Mouse (Mus musculus): Measurements from ENCODE around the gene Zdhhc1. TPM values are rescaled to one million over a fixed set of nuclear protein-coding genes. Genes with fewer than 3 reads are reported as not detected.

Zdhhc1 gene
- polyA plus RNA-seq, 1 experiment from 2014 or later: 8.9 TPM

DNA sequence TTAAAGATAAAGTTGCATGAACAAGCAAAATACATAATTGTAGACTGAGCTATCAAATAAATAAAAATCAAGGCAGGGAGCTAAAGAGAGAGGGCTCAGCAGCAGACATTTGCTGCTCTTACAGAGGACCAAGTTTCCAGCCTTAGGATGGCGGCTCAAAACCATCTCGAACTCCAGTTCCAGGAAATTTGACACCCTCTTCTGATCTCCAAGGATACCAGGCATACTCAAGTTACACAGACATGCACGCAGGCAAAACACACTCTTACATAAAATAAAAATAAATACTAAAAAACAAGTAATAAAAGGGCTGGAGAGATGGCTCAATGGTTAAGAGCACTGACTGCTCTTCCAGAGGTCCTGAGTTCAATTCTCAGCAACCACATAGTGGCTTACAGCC is 3.2 kb downstream of the Zdhhc1 start:
- DNase-seq (ENCODE audit: low spot score) (no peak), ATAC-seq (replicated peaks; ENCODE audit: low FRiP score) (no peak)
- Histone ChIP-seq H3K4me2 (no peak overlapping the region), H3K4me3 (ENCODE audit: low read depth, low read length) (no peak overlapping the region), H3K9ac (ENCODE audit: low read depth, low read length) (no peak overlapping the region), H3K27ac (ENCODE audit: low read depth, low read length) (no peak overlapping the region), H3K36me3 (ENCODE audit: control insufficient read depth, insufficient read depth, low read length) (no peaks in the 10 kb centered on the region), H3K27me3 (replicated peaks; ENCODE audit: control insufficient read depth, insufficient read depth, low read length) (no peaks in the 10 kb centered on the region), H3K9me3 (ENCODE audit: control insufficient read depth, low read length) (no peaks in the 10 kb centered on the region), H3K4me1 (replicated peaks; ENCODE audit: control insufficient read depth, insufficient read depth, low read length) (peaks cover 15% of the 10 kb centered on the region)
- WGBS: 52% methylated on average over 3 of the region's 3 CpGs

GRCm38 (mm10) chr8:105489281-105489680 is 7.4 kb downstream of the Zdhhc1 start:
- DNase-seq (ENCODE audit: low spot score) (no peak), ATAC-seq (replicated peaks; ENCODE audit: low FRiP score) (no peak)
- no peaks in the 10 kb centered on the region for H3K36me3 ChIP-seq (ENCODE audit: control insufficient read depth, insufficient read depth, low read length)
- no peak overlapping the region for H3K27ac ChIP-seq (ENCODE audit: low read depth, low read length)
- 53% methylated on average over 1 of the region's 1 CpGs for WGBS
- H3K4me2 ChIP-seq: no peak overlapping the region
- H3K9me3 ChIP-seq (ENCODE audit: control insufficient read depth, low read length): no peaks in the 10 kb centered on the region
- H3K9ac ChIP-seq (ENCODE audit: low read depth, low read length): no peak overlapping the region
- no peak overlapping the region for H3K4me3 ChIP-seq (ENCODE audit: low read depth, low read length)
- no peaks in the 10 kb centered on the region for H3K27me3 ChIP-seq (replicated peaks; ENCODE audit: control insufficient read depth, insufficient read depth, low read length)
- peaks cover 8% of the 10 kb centered on the region; the same call in 1 of the 2 replicates for H3K4me1 ChIP-seq (replicated peaks; ENCODE audit: control insufficient read depth, insufficient read depth, low read length)

DNA sequence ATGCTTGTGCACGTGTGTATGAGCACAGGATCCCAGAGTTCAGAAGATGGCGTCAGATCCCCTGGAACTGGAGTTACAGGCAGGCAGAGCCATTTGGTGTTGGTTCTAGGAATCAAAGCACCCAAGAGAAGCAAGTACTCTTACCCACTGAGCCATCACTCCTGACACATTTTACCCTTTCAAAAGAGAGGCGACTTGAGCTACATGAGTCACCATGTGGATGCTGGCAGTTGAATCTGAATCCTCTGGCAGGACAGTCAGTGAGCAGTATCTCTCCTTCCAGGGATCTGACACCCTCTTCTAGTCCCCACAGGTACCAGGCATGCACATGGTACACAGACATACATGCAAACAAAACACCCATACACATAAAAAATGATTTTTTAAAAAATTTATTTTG is 8.6 kb downstream of the Zdhhc1 start:
- Histone ChIP-seq H3K27ac (ENCODE audit: low read depth, low read length) (no peak overlapping the region), H3K4me2 (no peak overlapping the region), H3K4me1 (replicated peaks; ENCODE audit: control insufficient read depth, insufficient read depth, low read length) (peaks cover 8% of the 10 kb centered on the region; the same call in 1 of the 2 replicates), H3K4me3 (ENCODE audit: low read depth, low read length) (no peak overlapping the region), H3K27me3 (replicated peaks; ENCODE audit: control insufficient read depth, insufficient read depth, low read length) (no peaks in the 10 kb centered on the region), H3K9ac (ENCODE audit: low read depth, low read length) (no peak overlapping the region), H3K9me3 (ENCODE audit: control insufficient read depth, low read length) (no peaks in the 10 kb centered on the region), H3K36me3 (ENCODE audit: control insufficient read depth, insufficient read depth, low read length) (no peaks in the 10 kb centered on the region)
- no peak for DNase-seq (ENCODE audit: low spot score)
- no peak for ATAC-seq (replicated peaks; ENCODE audit: low FRiP score)
- 78% methylated on average over 3 of the region's 3 CpGs for WGBS

GRCm38 (mm10) chr8:105484392-105484791 is 12.3 kb downstream of the Zdhhc1 start:
- 41% methylated on average over 2 of the region's 2 CpGs for WGBS
- Histone ChIP-seq H3K9ac (ENCODE audit: low read depth, low read length) (no peak overlapping the region), H3K27me3 (replicated peaks; ENCODE audit: control insufficient read depth, insufficient read depth, low read length) (no peaks in the 10 kb centered on the region), H3K4me1 (replicated peaks; ENCODE audit: control insufficient read depth, insufficient read depth, low read length) (no peaks in the 10 kb centered on the region; the same call in 1 of the 2 replicates), H3K27ac (ENCODE audit: low read depth, low read length) (0 out of 2 replicates have a peak overlapping the region, but pooled peaks have one; percentile 17), H3K36me3 (ENCODE audit: control insufficient read depth, insufficient read depth, low read length) (no peaks in the 10 kb centered on the region), H3K4me3 (ENCODE audit: low read depth, low read length) (no peak overlapping the region), H3K4me2 (no peak overlapping the region), H3K9me3 (ENCODE audit: control insufficient read depth, low read length) (no peaks in the 10 kb centered on the region)
- ATAC-seq (replicated peaks; ENCODE audit: low FRiP score) (no peak), DNase-seq (ENCODE audit: low spot score) (peak; percentile 56)

GRCm38 (mm10) chr8:105484030-105484368 is 12.7 kb downstream of the Zdhhc1 start:
- no peaks in the 10 kb centered on the region; the same call in 1 of the 2 replicates for H3K4me1 ChIP-seq (replicated peaks; ENCODE audit: control insufficient read depth, insufficient read depth, low read length)
- H3K27me3 ChIP-seq (replicated peaks; ENCODE audit: control insufficient read depth, insufficient read depth, low read length): no peaks in the 10 kb centered on the region
- no peak for DNase-seq (ENCODE audit: low spot score)
- no peak overlapping the region for H3K4me2 ChIP-seq
- no peak for ATAC-seq (replicated peaks; ENCODE audit: low FRiP score)
- H3K4me3 ChIP-seq (ENCODE audit: low read depth, low read length): no peak overlapping the region
- H3K9ac ChIP-seq (ENCODE audit: low read depth, low read length): no peak overlapping the region
- H3K36me3 ChIP-seq (ENCODE audit: control insufficient read depth, insufficient read depth, low read length): no peaks in the 10 kb centered on the region
- 62% methylated on average over 3 of the region's 3 CpGs for WGBS
- H3K27ac ChIP-seq (ENCODE audit: low read depth, low read length): no peak overlapping the region
- no peaks in the 10 kb centered on the region for H3K9me3 ChIP-seq (ENCODE audit: control insufficient read depth, low read length)

- DNase-seq (ENCODE audit: low spot score) (no peak), ATAC-seq (replicated peaks; ENCODE audit: low FRiP score) (peak; percentile 60)
- no peak overlapping the region for H3K4me2 ChIP-seq
- H3K27ac ChIP-seq (ENCODE audit: low read depth, low read length): no peak overlapping the region
- WGBS: 52% methylated on average over 14 of the region's 14 CpGs
- no peak overlapping the region for H3K4me3 ChIP-seq (ENCODE audit: low read depth, low read length)
- H3K9me3 ChIP-seq (ENCODE audit: control insufficient read depth, low read length): no peaks in the 10 kb centered on the region
- H3K27me3 ChIP-seq (replicated peaks; ENCODE audit: control insufficient read depth, insufficient read depth, low read length): no peaks in the 10 kb centered on the region
- no peaks in the 10 kb centered on the region for H3K36me3 ChIP-seq (ENCODE audit: control insufficient read depth, insufficient read depth, low read length)
- H3K9ac ChIP-seq (ENCODE audit: low read depth, low read length): no peak overlapping the region
- H3K4me1 ChIP-seq (replicated peaks; ENCODE audit: control insufficient read depth, insufficient read depth, low read length): no peaks in the 10 kb centered on the region; the same call in 1 of the 2 replicates
Observed at GRCm38 (mm10) chr8:105483212-105484029, 13.3 kb downstream of the Zdhhc1 start.

GRCm38 (mm10) chr8:105482123-105482522 is 14.6 kb downstream of the Zdhhc1 start:
- no peak overlapping the region for H3K4me2 ChIP-seq
- 80% methylated on average over 8 of the region's 8 CpGs for WGBS
- H3K4me1 ChIP-seq (replicated peaks; ENCODE audit: control insufficient read depth, insufficient read depth, low read length): no peaks in the 10 kb centered on the region; the same call in 1 of the 2 replicates
- no peaks in the 10 kb centered on the region for H3K36me3 ChIP-seq (ENCODE audit: control insufficient read depth, insufficient read depth, low read length)
- H3K27ac ChIP-seq (ENCODE audit: low read depth, low read length): no peak overlapping the region
- H3K9ac ChIP-seq (ENCODE audit: low read depth, low read length): no peak overlapping the region
- no peak for DNase-seq (ENCODE audit: low spot score)
- no peaks in the 10 kb centered on the region for H3K27me3 ChIP-seq (replicated peaks; ENCODE audit: control insufficient read depth, insufficient read depth, low read length)
- no peak for ATAC-seq (replicated peaks; ENCODE audit: low FRiP score)
- H3K4me3 ChIP-seq (ENCODE audit: low read depth, low read length): no peak overlapping the region
- no peaks in the 10 kb centered on the region for H3K9me3 ChIP-seq (ENCODE audit: control insufficient read depth, low read length)

DNA sequence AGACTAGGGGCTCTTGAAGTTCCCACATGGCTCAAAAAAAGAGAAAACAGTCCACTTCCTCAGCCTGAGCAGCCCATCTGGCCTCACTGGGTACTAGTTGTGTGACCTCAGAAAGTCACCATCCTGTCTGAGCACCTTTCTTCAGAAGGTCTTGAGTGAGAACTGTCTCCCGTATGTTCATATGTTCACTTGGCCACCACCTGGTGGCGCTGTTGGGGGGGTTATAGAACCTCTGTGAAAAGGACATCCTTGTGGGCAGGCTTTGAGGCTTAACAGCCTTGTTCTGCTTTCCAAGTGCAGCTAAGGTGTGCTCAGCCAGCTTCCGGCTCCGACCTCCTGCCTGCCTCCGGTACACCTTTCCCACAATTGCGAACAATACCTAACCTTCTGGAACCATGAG is 15.2 kb downstream of the Zdhhc1 start:
- Histone ChIP-seq H3K9me3 (ENCODE audit: control insufficient read depth, low read length) (no peaks in the 10 kb centered on the region), H3K4me3 (ENCODE audit: low read depth, low read length) (no peak overlapping the region), H3K4me2 (no peak overlapping the region), H3K36me3 (ENCODE audit: control insufficient read depth, insufficient read depth, low read length) (no peaks in the 10 kb centered on the region), H3K9ac (ENCODE audit: low read depth, low read length) (no peak overlapping the region), H3K4me1 (replicated peaks; ENCODE audit: control insufficient read depth, insufficient read depth, low read length) (no peaks in the 10 kb centered on the region; the same call in 1 of the 2 replicates), H3K27me3 (replicated peaks; ENCODE audit: control insufficient read depth, insufficient read depth, low read length) (no peaks in the 10 kb centered on the region), H3K27ac (ENCODE audit: low read depth, low read length) (no peak overlapping the region)
- ATAC-seq (replicated peaks; ENCODE audit: low FRiP score) (no peak), DNase-seq (ENCODE audit: low spot score) (peak; percentile 46)
- 68% methylated on average over 6 of the region's 6 CpGs for WGBS

DNA sequence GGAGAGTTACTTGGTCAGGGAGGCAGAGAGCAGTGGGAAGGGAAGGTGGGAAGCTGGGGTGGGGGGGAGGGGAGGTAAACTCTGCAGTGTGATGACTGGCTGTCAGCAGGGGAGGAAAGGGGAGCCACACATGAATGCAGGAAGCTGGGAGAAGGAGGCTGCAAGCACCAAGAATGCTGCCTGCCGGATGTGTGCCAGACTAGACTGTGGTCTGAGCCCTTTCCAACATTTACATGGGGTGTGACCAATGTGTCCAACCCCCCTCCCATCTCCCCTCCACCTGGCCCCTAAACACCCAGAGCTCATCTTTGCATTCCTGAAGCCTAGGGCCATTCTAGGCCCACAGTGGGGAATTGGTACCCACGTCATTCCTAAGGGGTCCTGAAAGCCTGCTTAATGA is 15.7 kb downstream of the Zdhhc1 start:
- ATAC-seq (replicated peaks; ENCODE audit: low FRiP score) (no peak), DNase-seq (ENCODE audit: low spot score) (no peak)
- Histone ChIP-seq H3K4me1 (replicated peaks; ENCODE audit: control insufficient read depth, insufficient read depth, low read length) (no peaks in the 10 kb centered on the region; the same call in 1 of the 2 replicates), H3K27me3 (replicated peaks; ENCODE audit: control insufficient read depth, insufficient read depth, low read length) (no peaks in the 10 kb centered on the region), H3K27ac (ENCODE audit: low read depth, low read length) (no peak overlapping the region), H3K9me3 (ENCODE audit: control insufficient read depth, low read length) (no peaks in the 10 kb centered on the region), H3K4me2 (no peak overlapping the region), H3K36me3 (ENCODE audit: control insufficient read depth, insufficient read depth, low read length) (no peaks in the 10 kb centered on the region), H3K4me3 (ENCODE audit: low read depth, low read length) (no peak overlapping the region), H3K9ac (ENCODE audit: low read depth, low read length) (no peak overlapping the region)
- 32% methylated on average over 2 of the region's 2 CpGs for WGBS

All from liver, embryonic 11.5 days (tissue).